ENCODE assay signal across 10 mouse cellular contexts in genomic region chr3:87854795-87855568, GRCm38 (mm10). TPM values are rescaled to one million over a fixed set of nuclear protein-coding genes. Genes with fewer than 3 reads are reported as not detected.
DNase-seq lines count a peak whose midpoint lies in the region; ATAC-seq and TF ChIP-seq lines count a peak whose summit lies in the region.
"Had no signal": no experiment of that assay in that cellular context is flagged by ENCODE, and none has a peak within 500 bp of the region (broad histone marks: within the 10 kb centered on the region; RNA-seq: fewer than 3 reads in every experiment).

No protein-coding gene starts in this region.

- peaks cover 16% of the 10 kb centered on the region for H3K4me1 ChIP-seq in hindbrain, embryonic 13.5 days (replicated peaks)
- H3K4me1 ChIP-seq in hindbrain, embryonic 10.5 days (replicated peaks): peaks cover 25% of the 10 kb centered on the region

- ATAC-seq in hindbrain, embryonic 13.5 days (ENCODE audit: low FRiP score): no peak

- H3K36me3 ChIP-seq in hindbrain, embryonic 13.5 days: peaks cover 38% of the 10 kb centered on the region
- H3K36me3 ChIP-seq in hindbrain, embryonic 10.5 days: peaks cover 44% of the 10 kb centered on the region

- 64% methylated on average over 7 of the region's 7 CpGs for WGBS in hindbrain, embryonic 13.5 days
- WGBS in hindbrain, embryonic 10.5 days: 70% methylated on average over 7 of the region's 7 CpGs

- H3K9ac ChIP-seq in hindbrain, embryonic 13.5 days: 0 out of 2 replicates have a peak overlapping the region, but pooled peaks have one; percentile 5
- H3K9ac ChIP-seq: forebrain, embryonic 12.5 days had no signal

- peak overlapping the region; percentile 3; the same call in 1 of the 2 replicates for H3K27ac ChIP-seq in hindbrain, embryonic 13.5 days
- H3K27ac ChIP-seq in hindbrain, embryonic 10.5 days: no peak overlapping the region
- H3K27ac ChIP-seq in layer of hippocampus, adult 2 months: no peak overlapping the region
- H3K27ac ChIP-seq: forebrain, embryonic 12.5 days had no signal

- no peak for TF ChIP-seq CTCF in layer of hippocampus, adult 2 months (conservative IDR thresholded peaks at IDR 0.05)

- H3K9me3 ChIP-seq in hindbrain, embryonic 13.5 days: no peaks in the 10 kb centered on the region
- no peaks in the 10 kb centered on the region for H3K9me3 ChIP-seq in hindbrain, embryonic 10.5 days
- H3K9me3 ChIP-seq: forebrain, embryonic 12.5 days had no signal

- DNase-seq in hindbrain, embryonic 10.5 days (ENCODE audit: low spot score): no peak
- DNase-seq in urinary bladder, postnatal 14 days (ENCODE audit: low spot score): peak; percentile 22
- no peak for DNase-seq in urinary bladder, adult 18-20 months (ENCODE audit: low spot score in 2 of 2)
- DNase-seq in kidney, postnatal 25 days: peak; percentile 60 to 63
- no peak for DNase-seq in layer of hippocampus, adult 2 months (ENCODE audit: low spot score in 2 of 2)
- DNase-seq in cerebellum, adult 18-20 months: no peak
- DNase-seq: cerebellum, adult 2 months had no signal

- H3K27me3 ChIP-seq in hindbrain, embryonic 13.5 days: no peaks in the 10 kb centered on the region
- no peaks in the 10 kb centered on the region for H3K27me3 ChIP-seq in hindbrain, embryonic 10.5 days (ENCODE audit: insufficient read depth, poor library complexity, severe bottlenecking)
- H3K27me3 ChIP-seq: forebrain, embryonic 12.5 days had no signal

- no peak overlapping the region for H3K4me3 ChIP-seq in hindbrain, embryonic 13.5 days
- no peak overlapping the region for H3K4me3 ChIP-seq in hindbrain, embryonic 10.5 days
- no peak overlapping the region for H3K4me3 ChIP-seq in layer of hippocampus, adult 2 months
- H3K4me3 ChIP-seq: forebrain, embryonic 12.5 days had no signal

- no peak overlapping the region for H3K4me2 ChIP-seq in hindbrain, embryonic 13.5 days
- H3K4me2 ChIP-seq: forebrain, embryonic 12.5 days had no signal

RNA-seq across cellular contexts. Expression of gene Sh2d2a, which starts 8.4 kb away (rescaled TPM):
- not detected in 2 replicates for polyA plus RNA-seq in hindbrain, embryonic 13.5 days (2015; fragmentation: Nextera tagmentation; extraction: Ambion mirVana)
- polyA plus RNA-seq in hindbrain, embryonic 10.5 days (2016; fragmentation: Nextera tagmentation; extraction: Ambion mirVana): 0.06 and 0.21 TPM in 2 replicates
- total RNA-seq in layer of hippocampus, adult 2 months (2021): not detected
- total RNA-seq: megakaryocyte progenitor cell, adult 5-6 weeks had no signal
- polyA plus RNA-seq: forebrain, embryonic 12.5 days had no signal

RNA-seq across cellular contexts. Expression of gene Prcc, which starts 30.4 kb away (rescaled TPM):
- polyA plus RNA-seq in hindbrain, embryonic 13.5 days (2015; fragmentation: Nextera tagmentation; extraction: Ambion mirVana): 15.5 and 15.6 TPM in 2 replicates
- 18.7 and 19.1 TPM in 2 replicates for polyA plus RNA-seq in hindbrain, embryonic 10.5 days (2016; fragmentation: Nextera tagmentation; extraction: Ambion mirVana)
- 10 to 100 TPM; 58.0 to 60.0 TPM for total RNA-seq in layer of hippocampus, adult 2 months (2021)

RNA-seq across cellular contexts. Expression of gene Pear1, which starts 30.9 kb away (rescaled TPM):
- 9.8 and 11.0 TPM in 2 replicates for polyA plus RNA-seq in hindbrain, embryonic 13.5 days (2015; fragmentation: Nextera tagmentation; extraction: Ambion mirVana)
- 19.6 and 19.9 TPM in 2 replicates for polyA plus RNA-seq in hindbrain, embryonic 10.5 days (2016; fragmentation: Nextera tagmentation; extraction: Ambion mirVana)
- 10 to 100 TPM in 1 of 2 experiments, 1 to 10 TPM in 1; 9.2 to 13.1 TPM for total RNA-seq in layer of hippocampus, adult 2 months (2021)

RNA-seq across cellular contexts. Expression of gene Hdgf, which starts 51.1 kb away (rescaled TPM):
- polyA plus RNA-seq in hindbrain, embryonic 13.5 days (2015; fragmentation: Nextera tagmentation; extraction: Ambion mirVana): 139 and 155 TPM in 2 replicates
- 229 TPM in 2 replicates for polyA plus RNA-seq in hindbrain, embryonic 10.5 days (2016; fragmentation: Nextera tagmentation; extraction: Ambion mirVana)
- total RNA-seq in layer of hippocampus, adult 2 months (2021): 100 to 1,000 TPM; 140 to 146 TPM

RNA-seq across cellular contexts. Expression of gene Insrr, which starts 58.2 kb away (rescaled TPM):
- polyA plus RNA-seq in hindbrain, embryonic 13.5 days (2015; fragmentation: Nextera tagmentation; extraction: Ambion mirVana): 1.4 TPM in 2 replicates
- polyA plus RNA-seq in hindbrain, embryonic 10.5 days (2016; fragmentation: Nextera tagmentation; extraction: Ambion mirVana): 0.48 and 0.72 TPM in 2 replicates
- total RNA-seq in layer of hippocampus, adult 2 months (2021): under 1 TPM; 0.18 to 0.39 TPM

Comparison
In these comparisons a context has a peak if more than half of its experiments do, and no peak if none do; other contexts are left out.
1. DNase-seq: peak in urinary bladder, postnatal 14 days (single experiment) and kidney, postnatal 25 days (2 of 2); none in hindbrain, embryonic 10.5 days (single experiment), urinary bladder, adult 18-20 months (0 of 2), layer of hippocampus, adult 2 months (0 of 2) and cerebellum, adult 18-20 months (0 of 2).